Mouse (Mus musculus) R1 (cell line): ENCODE measurements around the gene Gm37240.
A peak's percentile ranks its signal among the peaks of the same experiment; 100 is the strongest.

Experiments used
- DNase-seq: peaks from one replicate; pipeline ENCODE4 v3.0.0-alpha.2; 2018; ENCODE audit warnings: low read depth, low spot score

The Gm37240 gene

GRCm38 (mm10) chr3:84955011-84955775 is 932.1 kb downstream of the Gm37240 start:
- DNase-seq, result no peak

GRCm38 (mm10) chr3:84952585-84953187 is 934.6 kb downstream of the Gm37240 start:
- DNase-seq, result no peak

- DNase-seq, result peak; percentile 88
Measured at GRCm38 (mm10) chr3:84952135-84952534, 935.2 kb downstream of the Gm37240 start.

GRCm38 (mm10) chr3:84951698-84952097 is 935.6 kb downstream of the Gm37240 start:
- no peak for DNase-seq

- DNase-seq, result no peak
Measured at GRCm38 (mm10) chr3:84949387-84949786, 937.9 kb downstream of the Gm37240 start.

- DNase-seq, result no peak
Measured at GRCm38 (mm10) chr3:84946381-84946780, 940.9 kb downstream of the Gm37240 start.

- DNase-seq, result no peak
Measured at GRCm38 (mm10) chr3:84944933-84945332, 942.4 kb downstream of the Gm37240 start.

- DNase-seq, result no peak
Measured at GRCm38 (mm10) chr3:84937360-84938355, 949.7 kb downstream of the Gm37240 start.

- DNase-seq, result no peak
Measured at GRCm38 (mm10) chr3:84936956-84937355, 950.4 kb downstream of the Gm37240 start.

- DNase-seq, result no peak
Measured at GRCm38 (mm10) chr3:84936252-84936651, 951.1 kb downstream of the Gm37240 start.

- DNase-seq, result no peak
Measured at GRCm38 (mm10) chr3:84935729-84936128, 951.6 kb downstream of the Gm37240 start.

- no peak for DNase-seq
Measured at GRCm38 (mm10) chr3:84930683-84931082, 956.6 kb downstream of the Gm37240 start.

- no peak for DNase-seq
Measured at GRCm38 (mm10) chr3:84929171-84929570, 958.1 kb downstream of the Gm37240 start.

GRCm38 (mm10) chr3:84927901-84928300 is 959.4 kb downstream of the Gm37240 start:
- DNase-seq, result peak; percentile 69

GRCm38 (mm10) chr3:84927168-84927794 is 960.0 kb downstream of the Gm37240 start:
- no peak for DNase-seq

- no peak for DNase-seq
Measured at GRCm38 (mm10) chr3:84926140-84926539, 961.2 kb downstream of the Gm37240 start.

GRCm38 (mm10) chr3:84925229-84925628 is 962.1 kb downstream of the Gm37240 start:
- no peak for DNase-seq

GRCm38 (mm10) chr3:84923670-84924069 is 963.6 kb downstream of the Gm37240 start:
- DNase-seq, result no peak

GRCm38 (mm10) chr3:84923256-84923655 is 964.1 kb downstream of the Gm37240 start:
- DNase-seq, result peak; percentile 16

GRCm38 (mm10) chr3:84921704-84922420 is 965.5 kb downstream of the Gm37240 start:
- peak; percentile 31 for DNase-seq
